Mouse (Mus musculus): ENCODE results near the gene 1110017D15Rik. TPM values are rescaled to one million over a fixed set of nuclear protein-coding genes. Genes with fewer than 3 reads are reported as not detected.
"Not testable (repeated sequence)": the region's sequence is repeated elsewhere in the genome, so short reads cannot be mapped to it uniquely, and the experiment has no call there.

Gene 1110017D15Rik
- polyA plus RNA-seq, 2 experiments, result 0.44 to 0.78 TPM

DNA sequence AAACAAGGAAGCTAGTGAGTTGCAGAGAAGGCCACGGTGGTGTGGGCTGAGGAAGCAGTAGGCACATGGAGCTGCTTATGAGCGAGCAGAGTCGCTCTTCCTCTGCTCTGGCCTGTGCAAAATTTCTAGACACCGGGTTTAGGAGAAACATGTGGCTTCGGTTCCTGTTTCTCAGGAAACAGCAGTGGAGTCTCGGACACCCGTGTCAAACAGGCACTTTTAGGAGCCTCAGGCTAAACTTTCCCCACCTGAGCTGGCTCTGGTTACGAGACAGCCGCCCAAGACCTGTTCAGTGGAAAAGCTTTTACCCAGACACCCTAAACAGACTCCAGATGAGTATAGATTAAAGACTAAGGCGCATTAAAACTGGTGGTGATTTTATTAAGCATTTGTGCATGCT, 47.9 kb downstream of the 1110017D15Rik start:
- WGBS, result 29% methylated on average over 10 of the region's 10 CpGs
- Histone ChIP-seq H3K27ac (replicated peaks; ENCODE audit: low read depth, low read length) (no peak overlapping the region), H3K4me3 (replicated peaks; ENCODE audit: low read length) (no peak overlapping the region), H3K4me1 (ENCODE audit: control insufficient read depth, insufficient read depth, low read length) (0 out of 2 replicates have a peak, but pooled peaks cover 6% of the 10 kb centered on the region), H3K27me3 (ENCODE audit: control insufficient read depth, insufficient read depth, low read length) (no peaks in the 10 kb centered on the region), H3K9ac (ENCODE audit: low read depth, low read length, severe bottlenecking) (no peak overlapping the region), H3K4me2 (replicated peaks; ENCODE audit: low read depth, low read length, severe bottlenecking) (no peak overlapping the region), H3K36me3 (ENCODE audit: control insufficient read depth, insufficient read depth, low read length) (no peaks in the 10 kb centered on the region), H3K9me3 (ENCODE audit: control insufficient read depth, low read length) (no peaks in the 10 kb centered on the region)
- DNase-seq (ENCODE audit: low spot score) (no peak), ATAC-seq (ENCODE audit: low FRiP score, low read depth) (no peak)
- no peak for TF ChIP-seq POLR2A (IDR thresholded peaks at IDR 0.05; ENCODE audit: borderline replicate concordance, extremely low read depth, insufficient read depth, insufficient read length)

- DNase-seq (ENCODE audit: low spot score), result peak; percentile 74
- Histone ChIP-seq H3K9ac (ENCODE audit: low read depth, low read length, severe bottlenecking) (no peak overlapping the region), H3K36me3 (ENCODE audit: control insufficient read depth, insufficient read depth, low read length) (no peaks in the 10 kb centered on the region), H3K27me3 (ENCODE audit: control insufficient read depth, insufficient read depth, low read length) (no peaks in the 10 kb centered on the region), H3K4me2 (replicated peaks; ENCODE audit: low read depth, low read length, severe bottlenecking) (no peak overlapping the region), H3K4me1 (ENCODE audit: control insufficient read depth, insufficient read depth, low read length) (peaks cover 11% of the 10 kb centered on the region; the same call in 1 of the 2 replicates), H3K4me3 (replicated peaks; ENCODE audit: low read length) (no peak overlapping the region), H3K9me3 (ENCODE audit: control insufficient read depth, low read length) (no peaks in the 10 kb centered on the region), H3K27ac (replicated peaks; ENCODE audit: low read depth, low read length) (no peak overlapping the region)
- 53% methylated on average over 17 of the region's 17 CpGs for WGBS
- no peak for TF ChIP-seq POLR2A (IDR thresholded peaks at IDR 0.05; ENCODE audit: borderline replicate concordance, extremely low read depth, insufficient read depth, insufficient read length)
- no peak for ATAC-seq (ENCODE audit: low FRiP score, low read depth)
These were observed 48.6 kb downstream of the 1110017D15Rik start for GRCm38 (mm10) chr4:41468396-41469080.

- no peaks in the 10 kb centered on the region for H3K9me3 ChIP-seq (ENCODE audit: control insufficient read depth, low read length)
- H3K36me3 ChIP-seq (ENCODE audit: control insufficient read depth, insufficient read depth, low read length), result no peaks in the 10 kb centered on the region
- H3K27ac ChIP-seq (replicated peaks; ENCODE audit: low read depth, low read length), result no peak overlapping the region
- TF ChIP-seq POLR2A (IDR thresholded peaks at IDR 0.05; ENCODE audit: borderline replicate concordance, extremely low read depth, insufficient read depth, insufficient read length), result no peak; the same call in 1 of the 2 replicates
- no peak for ATAC-seq (ENCODE audit: low FRiP score, low read depth)
- H3K27me3 ChIP-seq (ENCODE audit: control insufficient read depth, insufficient read depth, low read length), result no peaks in the 10 kb centered on the region
- H3K4me1 ChIP-seq (ENCODE audit: control insufficient read depth, insufficient read depth, low read length), result peaks cover 9% of the 10 kb centered on the region; the same call in 1 of the 2 replicates
- peak overlapping the region; percentile 57 for H3K4me3 ChIP-seq (replicated peaks; ENCODE audit: low read length)
- WGBS, result 5% methylated on average over 17 of the region's 17 CpGs
- peak overlapping the region; percentile 55 for H3K9ac ChIP-seq (ENCODE audit: low read depth, low read length, severe bottlenecking)
- H3K4me2 ChIP-seq (replicated peaks; ENCODE audit: low read depth, low read length, severe bottlenecking), result peak overlapping the region; percentile 42
- DNase-seq (ENCODE audit: low spot score), result no peak
These were observed 51.9 kb downstream of the 1110017D15Rik start for GRCm38 (mm10) chr4:41465287-41465665.

DNA sequence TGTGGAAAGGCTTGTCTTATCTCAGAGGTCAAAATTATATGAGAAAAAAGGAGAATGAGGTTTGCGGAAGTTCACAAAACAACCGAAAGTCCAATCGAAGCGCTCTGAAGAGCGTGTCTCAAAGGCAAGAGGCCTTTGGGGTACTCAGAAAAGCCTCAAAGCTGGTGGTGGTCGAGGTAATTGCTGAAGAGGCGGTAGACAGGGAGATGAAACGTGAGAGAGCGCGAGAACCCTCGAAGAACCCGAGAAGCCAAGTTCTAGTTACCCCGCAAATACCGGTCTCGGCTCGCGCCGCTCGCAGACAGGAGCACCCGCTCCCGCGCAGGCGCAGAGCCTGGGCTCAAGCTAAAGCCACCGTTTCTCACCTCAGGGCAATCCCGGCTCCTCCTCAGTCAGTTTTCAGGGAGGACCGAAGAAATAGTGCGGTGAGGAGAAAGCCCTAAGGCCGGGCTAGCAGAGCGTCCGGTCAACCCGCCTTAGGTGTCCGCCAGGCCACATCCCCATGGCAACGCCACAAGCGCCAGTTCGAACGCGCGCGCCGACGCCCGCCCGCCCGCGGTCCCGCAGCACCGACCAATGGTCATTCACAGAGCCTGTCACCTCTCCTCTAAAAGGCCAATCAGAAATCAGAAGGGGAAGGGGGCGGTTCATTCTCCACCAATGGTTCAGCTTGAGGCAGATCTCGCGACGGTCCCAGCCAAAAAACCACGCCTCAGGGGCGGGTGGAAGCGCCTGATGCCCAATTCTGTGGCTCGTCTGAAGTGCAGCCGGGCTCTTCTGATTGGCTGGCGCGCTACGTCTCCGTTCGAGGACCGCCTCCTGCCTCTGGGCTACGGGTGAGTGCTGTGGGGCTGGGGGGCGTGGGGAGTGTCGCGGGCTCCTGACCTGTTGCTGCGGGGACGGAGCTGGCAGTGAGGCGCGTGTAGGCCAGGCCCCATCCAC, 52.5 kb downstream of the 1110017D15Rik start, which contains the start of the genes Kif24 and Nudt2:
TSS of gene Kif24 (minus strand) at position 543 of the 942 bp plus-strand sequence.
TSS of gene Nudt2 (plus strand) at position 807 of the 942 bp plus-strand sequence.
- DNase-seq (ENCODE audit: low spot score), result peak; percentile 100
- peak; percentile 98 for ATAC-seq (ENCODE audit: low FRiP score, low read depth)
- H3K36me3 ChIP-seq (ENCODE audit: control insufficient read depth, insufficient read depth, low read length), result no peaks in the 10 kb centered on the region
- H3K4me3 ChIP-seq (replicated peaks; ENCODE audit: low read length), result peak within 1 kb of the TSS; percentile 57
- no peaks in the 10 kb centered on the region for H3K9me3 ChIP-seq (ENCODE audit: control insufficient read depth, low read length)
- H3K27ac ChIP-seq (replicated peaks; ENCODE audit: low read depth, low read length), result peak within 1 kb of the TSS; percentile 3; the same call in 1 of the 2 replicates
- H3K27me3 ChIP-seq (ENCODE audit: control insufficient read depth, insufficient read depth, low read length), result no peaks in the 10 kb centered on the region
- peak within 1 kb of the TSS; percentile 63 for H3K4me2 ChIP-seq (replicated peaks; ENCODE audit: low read depth, low read length, severe bottlenecking)
- H3K9ac ChIP-seq (ENCODE audit: low read depth, low read length, severe bottlenecking), result peak within 1 kb of the TSS; percentile 55
- peaks cover 8% of the 10 kb centered on the region; the same call in 1 of the 2 replicates for H3K4me1 ChIP-seq (ENCODE audit: control insufficient read depth, insufficient read depth, low read length)
- under 1% methylated on average over 61 of the region's 70 CpGs for WGBS
- 0 out of 2 replicates have a peak, but pooled peaks have one; percentile 88 for TF ChIP-seq POLR2A (IDR thresholded peaks at IDR 0.05; ENCODE audit: borderline replicate concordance, extremely low read depth, insufficient read depth, insufficient read length)

DNA sequence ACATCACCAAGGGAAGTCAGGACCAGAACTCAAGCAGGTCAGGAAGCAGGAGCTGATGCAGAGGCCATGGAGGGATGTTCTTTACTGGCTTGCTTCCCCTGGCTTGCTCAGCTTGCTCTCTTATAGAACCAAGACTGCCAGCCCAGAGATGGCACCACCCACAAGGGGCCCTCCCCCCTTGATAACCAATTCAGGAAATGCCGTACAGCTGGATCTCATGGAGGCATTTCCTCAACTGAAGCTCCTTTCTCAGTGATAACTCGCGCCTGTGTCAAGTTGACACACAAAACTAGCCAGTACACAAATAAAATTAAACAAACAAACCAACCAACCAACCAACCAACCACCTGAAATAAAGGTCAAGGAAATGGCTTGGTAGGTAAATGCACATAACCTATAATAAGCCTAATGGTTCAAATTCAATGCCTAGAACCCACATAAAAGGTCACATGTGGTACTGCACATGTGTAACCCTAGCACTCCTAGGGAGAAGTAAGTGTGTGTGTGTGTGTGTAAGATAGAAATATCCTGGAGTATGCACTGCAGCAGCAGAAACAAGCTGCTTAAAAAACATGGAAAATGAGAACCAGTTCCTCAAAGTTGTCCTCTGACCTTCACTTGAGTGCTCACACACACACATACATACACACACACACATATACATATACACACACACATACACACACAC, 53.9 kb downstream of the 1110017D15Rik start:
- WGBS, result 74% methylated on average over 3 of the region's 3 CpGs
- not testable (repeated sequence) for H3K27me3 ChIP-seq (ENCODE audit: control insufficient read depth, insufficient read depth, low read length); H3K4me2 ChIP-seq (replicated peaks; ENCODE audit: low read depth, low read length, severe bottlenecking); H3K4me3 ChIP-seq (replicated peaks; ENCODE audit: low read length); H3K36me3 ChIP-seq (ENCODE audit: control insufficient read depth, insufficient read depth, low read length); H3K9ac ChIP-seq (ENCODE audit: low read depth, low read length, severe bottlenecking); H3K9me3 ChIP-seq (ENCODE audit: control insufficient read depth, low read length); ATAC-seq (ENCODE audit: low FRiP score, low read depth); H3K4me1 ChIP-seq (ENCODE audit: control insufficient read depth, insufficient read depth, low read length); DNase-seq (ENCODE audit: low spot score); H3K27ac ChIP-seq (replicated peaks; ENCODE audit: low read depth, low read length)

Measured in limb, embryonic 14.5 days (tissue).